In genomic region chr4:156108606-156109546, GRCm38 (mm10) we compare ENCODE assay signal across 8 mouse cellular contexts. TPM values are rescaled to one million over a fixed set of nuclear protein-coding genes. Genes with fewer than 3 reads are reported as not detected.
DNase-seq lines count a peak whose midpoint lies in the region; ATAC-seq and TF ChIP-seq lines count a peak whose summit lies in the region.

No protein-coding gene starts in this region.

- peak; percentile 34 for DNase-seq in cerebellum, adult 11 months
- peak; percentile 75 for DNase-seq in brain, embryonic 14.5 days (ENCODE audit: low read depth)
- DNase-seq in heart, postnatal 14 days: peak; percentile 35 to 63
- DNase-seq in layer of hippocampus, postnatal 10 days (ENCODE audit: low spot score in 2 of 2): peak; percentile 19 to 30
- DNase-seq in spleen, adult 18-20 months: peak; percentile 16 to 26

- TF ChIP-seq POLR2A in brain, embryonic 14.5 days (IDR thresholded peaks at IDR 0.05; ENCODE audit: borderline replicate concordance, extremely low read depth, insufficient read depth, insufficient read length, poor library complexity, severe bottlenecking): no peak

- peak overlapping the region; percentile 79 for H3K4me3 ChIP-seq in erythroblast, embryonic 14.5 days (replicated peaks)
- H3K4me3 ChIP-seq in megakaryocyte, embryonic 14.5 days (replicated peaks): peak overlapping the region; percentile 100

- peaks cover 33% of the 10 kb centered on the region for H3K4me1 ChIP-seq in erythroblast, embryonic 14.5 days (ENCODE audit: control insufficient read depth)
- peaks cover 28% of the 10 kb centered on the region for H3K4me1 ChIP-seq in megakaryocyte, embryonic 14.5 days

- TF ChIP-seq CTCF in brain, embryonic 14.5 days (IDR thresholded peaks at IDR 0.05; ENCODE audit: borderline replicate concordance, extremely low read depth, insufficient read depth, insufficient read length): no peak

- H3K9me3 ChIP-seq in erythroblast, embryonic 14.5 days (ENCODE audit: control insufficient read depth, low read length): no peaks in the 10 kb centered on the region
- no peaks in the 10 kb centered on the region for H3K9me3 ChIP-seq in megakaryocyte, embryonic 14.5 days

- no peak for ATAC-seq in cerebellum, adult (ENCODE audit: insufficient number of reproducible peaks, low FRiP score, low TSS enrichment)

- no peaks in the 10 kb centered on the region for H3K27me3 ChIP-seq in erythroblast, embryonic 14.5 days (ENCODE audit: control insufficient read depth)
- no peaks in the 10 kb centered on the region for H3K27me3 ChIP-seq in megakaryocyte, embryonic 14.5 days (replicated peaks)

- intact Hi-C loops in heart, postnatal 14 days (cut with DNase I): loop anchor here (10.0 kb wide), 1 partner anchor 114 kb away; the partner anchor contains the start of genes B3galt6 and Sdf4

- peaks cover 16% of the 10 kb centered on the region for H3K36me3 ChIP-seq in erythroblast, embryonic 14.5 days (ENCODE audit: control insufficient read depth)
- peaks cover 3% of the 10 kb centered on the region for H3K36me3 ChIP-seq in megakaryocyte, embryonic 14.5 days (replicated peaks; ENCODE audit: low read length)

RNA-seq across cellular contexts. Expression of gene 9430015G10Rik, which starts 0.9 kb away (rescaled TPM):
- 68.0 and 85.5 TPM in 2 replicates for polyA plus RNA-seq in brain, embryonic 14.5 days (2012; rRNA removed)
- 0.90 and 0.96 TPM in 2 replicates for polyA plus RNA-seq in erythroblast, embryonic 14.5 days (2012)
- total RNA-seq in heart, postnatal 14 days (2021): 1 to 10 TPM; 4.6 to 4.8 TPM
- total RNA-seq in layer of hippocampus, postnatal 10 days (2021): 10 to 100 TPM; 22.6 to 28.9 TPM
- polyA plus RNA-seq in megakaryocyte, embryonic 14.5 days (2012; ENCODE audit: insufficient read depth, low replicate concordance): 1.6 and 2.1 TPM in 2 replicates

RNA-seq across cellular contexts. Expression of gene Rnf223, which starts 21.4 kb away (rescaled TPM):
- 3.3 and 3.8 TPM in 2 replicates for polyA plus RNA-seq in brain, embryonic 14.5 days (2012; rRNA removed)
- 0.10 TPM in 2 replicates for polyA plus RNA-seq in erythroblast, embryonic 14.5 days (2012)
- under 1 TPM; 0.07 to 0.22 TPM for total RNA-seq in heart, postnatal 14 days (2021)
- total RNA-seq in layer of hippocampus, postnatal 10 days (2021): under 1 TPM; 0.43 to 0.47 TPM
- polyA plus RNA-seq in megakaryocyte, embryonic 14.5 days (2012; ENCODE audit: insufficient read depth, low replicate concordance): 0.83 and 1.3 TPM in 2 replicates

RNA-seq across cellular contexts. Expression of gene Ttll10, which starts 49.7 kb away (rescaled TPM):
- 0.05 and 0.23 TPM in 2 replicates for polyA plus RNA-seq in brain, embryonic 14.5 days (2012; rRNA removed)
- not detected in 2 replicates for polyA plus RNA-seq in erythroblast, embryonic 14.5 days (2012)
- total RNA-seq in heart, postnatal 14 days (2021): not detected
- total RNA-seq in layer of hippocampus, postnatal 10 days (2021): under 1 TPM; 0.13 to 0.16 TPM
- not detected in 2 replicates for polyA plus RNA-seq in megakaryocyte, embryonic 14.5 days (2012; ENCODE audit: insufficient read depth, low replicate concordance)

Comparison
In these comparisons a context has a peak if more than half of its experiments do, and no peak if none do; other contexts are left out.
1. DNase-seq: peak in every context shown above with its lines; median percentile 75 in brain, embryonic 14.5 days; 49 in heart, postnatal 14 days; 34 in cerebellum, adult 11 months; 24 in layer of hippocampus, postnatal 10 days; 21 in spleen, adult 18-20 months.
2. RNA of gene 9430015G10Rik, which starts 0.9 kb away (polyA plus RNA-seq): 68.0 to 85.5 TPM in brain, embryonic 14.5 days; 1.6 to 2.1 TPM in megakaryocyte, embryonic 14.5 days and 0.90 to 0.96 TPM in erythroblast, embryonic 14.5 days; every median in the first group is over 10 times any median in the second.